Mouse (Mus musculus) forebrain, embryonic 11.5 days (tissue): Measurements from ENCODE around the gene Mucl1. TPM values are rescaled to one million over a fixed set of nuclear protein-coding genes. Genes with fewer than 3 reads are reported as not detected.
"Not testable (repeated sequence)": the region's sequence is repeated elsewhere in the genome, so short reads cannot be mapped to it uniquely, and the experiment has no call there.

Experiments
- ATAC-seq: fragments of 200-750 bp; cut with Nextera tagmentation; replicated peaks from 2 replicates; pipeline ENCODE4 v1.8.0; 2017; ENCODE audit warnings: moderate TSS enrichment; ENCODE audit not compliant: low FRiP score
- DNase-seq: peaks from one replicate; pipeline ENCODE4 v3.0.0-alpha.2; 2017; ENCODE audit warnings: low spot score
- H3K27ac ChIP-seq: fragments of 300-500 bp; sonication (generic); 2 replicates; pipeline ENCODE4 v1.5.1; 2014; ENCODE audit warnings: low read depth, low read length
- H3K27me3 ChIP-seq: fragments of 300-500 bp; sonication (generic); 2 replicates; pipeline ENCODE4 v1.6.1; 2014; ENCODE audit warnings: mild to moderate bottlenecking, low read length, mixed read lengths; ENCODE audit not compliant: control insufficient read depth, insufficient read depth
- H3K36me3 ChIP-seq: fragments of 300-500 bp; sonication (generic); 2 replicates; pipeline ENCODE4 v1.6.1; 2014; ENCODE audit warnings: mild to moderate bottlenecking, low read length, moderate library complexity, mixed read lengths; ENCODE audit not compliant: control insufficient read depth, insufficient read depth
- H3K4me1 ChIP-seq: fragments of 300-500 bp; sonication (generic); replicated peaks from 2 replicates; pipeline ENCODE4 v1.6.1; 2014; ENCODE audit warnings: low read length, mixed read lengths; ENCODE audit not compliant: control insufficient read depth, insufficient read depth
- H3K4me2 ChIP-seq: fragments of 300-500 bp; sonication (generic); 2 replicates; pipeline ENCODE4 v1.6.1; 2014; ENCODE audit warnings: low read depth, mild to moderate bottlenecking, low read length, moderate library complexity, mixed read lengths; ENCODE audit not compliant: severe bottlenecking
- H3K4me3 ChIP-seq: fragments of 300-500 bp; sonication (generic); 2 replicates; pipeline ENCODE4 v1.5.1; 2014; ENCODE audit warnings: low read depth, low read length
- H3K9ac ChIP-seq: fragments of 300-500 bp; sonication (generic); 2 replicates; pipeline ENCODE4 v1.6.1; 2014; ENCODE audit warnings: low read length
- H3K9me3 ChIP-seq: fragments of 300-500 bp; sonication (generic); 2 replicates; pipeline ENCODE4 v1.6.1; 2016; ENCODE audit warnings: low read length, mixed read lengths; ENCODE audit not compliant: control insufficient read depth
- whole genome bisulfite sequencing: fragments of 180-500 bp; shearing (Covaris S2); extraction: QIAGEN DNeasy Blood & Tissue Kit; methylation state at CpG from one replicate; pipeline ENCODE4 v1.1.7; 2014; 5-methylcytosine and 5-hydroxymethylcytosine counted together
- polyA plus RNA-seq: library from polyadenylated mRNA; unstranded; fragments of >200 nt; fragmentation: Nextera tagmentation; extraction: Ambion mirVana; gene quantifications from 2 replicates; pipeline ENCODE4 v1.2.1, GENCODE M21; 2014

Gene Mucl1
- not detected in 2 replicates for polyA plus RNA-seq

- DNase-seq = no peak
- no peak within 1 kb of the TSS for H3K4me2 ChIP-seq
- no peaks in the 10 kb centered on the region for H3K9me3 ChIP-seq
- no peak within 1 kb of the TSS for H3K9ac ChIP-seq
- no peaks in the 10 kb centered on the region for H3K27me3 ChIP-seq
- no peak within 1 kb of the TSS for H3K4me3 ChIP-seq
- H3K27ac ChIP-seq = no peak within 1 kb of the TSS
- no peaks in the 10 kb centered on the region for H3K36me3 ChIP-seq
- no peaks in the 10 kb centered on the region for H3K4me1 ChIP-seq
- WGBS = 94% methylated on average over 2 of the region's 2 CpGs
- ATAC-seq = no peak
Measured at GRCm38 (mm10) chr15:103755369-103755768, at the start of gene Mucl1. Mucl1 (minus strand) TSS chr15:103755469.

DNA sequence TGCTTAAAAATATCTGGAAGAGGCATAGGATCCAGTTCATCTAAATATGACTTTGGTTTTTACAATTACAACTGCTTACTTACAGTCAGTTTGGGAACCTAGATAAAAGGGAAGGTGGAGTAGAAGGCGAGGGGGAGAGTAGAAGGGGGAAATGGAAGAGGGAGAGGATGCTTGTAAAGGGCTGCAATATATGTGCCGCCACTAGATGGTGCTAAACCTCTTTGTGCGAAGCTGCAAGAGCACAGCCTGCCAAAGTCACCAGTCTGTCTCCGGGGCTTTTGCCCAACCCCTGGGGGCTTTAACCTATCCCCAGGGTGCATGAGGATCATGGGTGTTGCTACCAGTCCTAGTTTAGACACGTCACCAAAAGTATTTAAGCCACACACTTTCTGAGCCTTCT, 11.6 kb upstream of the Mucl1 start:
- not testable (repeated sequence) for H3K9ac ChIP-seq, H3K36me3 ChIP-seq, H3K4me3 ChIP-seq, H3K27me3 ChIP-seq, H3K4me1 ChIP-seq, H3K9me3 ChIP-seq, H3K27ac ChIP-seq, H3K4me2 ChIP-seq
- DNase-seq (peak; percentile 83), ATAC-seq (peak; percentile 60; the same call in 1 of the 2 replicates)
- 10% methylated on average over 5 of the region's 5 CpGs for WGBS

GRCm38 (mm10) chr15:103716861-103717260, 38.4 kb downstream of the Mucl1 start:
- not testable (repeated sequence) for H3K36me3 ChIP-seq, H3K9me3 ChIP-seq, H3K9ac ChIP-seq, H3K27ac ChIP-seq, ATAC-seq, H3K27me3 ChIP-seq, H3K4me2 ChIP-seq, H3K4me1 ChIP-seq, DNase-seq, H3K4me3 ChIP-seq
- 88% methylated on average over 3 of the region's 5 CpGs for WGBS

Other genes starting within 250 kb of the Mucl1 start
- gene Ppp1r1a, start 217.5 kb downstream of the Mucl1 start, polyA plus RNA-seq = 38.8 and 43.7 TPM in 2 replicates
- not detected in 2 replicates for gene Glycam1, start 190.4 kb downstream of the Mucl1 start, polyA plus RNA-seq
- gene Mucl2, start 143.8 kb upstream of the Mucl1 start, polyA plus RNA-seq = not detected in 2 replicates